Mouse (Mus musculus) gastrocnemius, adult 18-20 months (tissue): Measurements from ENCODE around the gene Gm2310. TPM values are rescaled to one million over a fixed set of nuclear protein-coding genes. Genes with fewer than 3 reads are reported as not detected.
"Not testable (repeated sequence)": the region's sequence is repeated elsewhere in the genome, so short reads cannot be mapped to it uniquely, and the experiment has no call there.

Source experiments
- DNase-seq: peaks from one replicate; pipeline ENCODE4 v3.0.0; 2021; ENCODE audit warnings: low spot score
- long read RNA-seq, 2 experiments: library from polyadenylated mRNA; stranded (forward); transcript quantifications; one replicate each; pipeline ENCODE4 v2.0.0; 2021
- total RNA-seq, 2 experiments: library from RNA; stranded (reverse); gene quantifications; 2 replicates each; pipeline ENCODE4 v1.2.3; 2021

Gene Gm2310
- total RNA-seq, result not detected
- long read RNA-seq, experiment 1, result 0 reads
- long read RNA-seq, experiment 2, result 0 reads

- DNase-seq, result not testable (repeated sequence)
Observed at GRCm38 (mm10) chr15:8519853-8520252, at the start of gene Gm2310. Gm2310 (minus strand) TSS chr15:8519953.

DNA sequence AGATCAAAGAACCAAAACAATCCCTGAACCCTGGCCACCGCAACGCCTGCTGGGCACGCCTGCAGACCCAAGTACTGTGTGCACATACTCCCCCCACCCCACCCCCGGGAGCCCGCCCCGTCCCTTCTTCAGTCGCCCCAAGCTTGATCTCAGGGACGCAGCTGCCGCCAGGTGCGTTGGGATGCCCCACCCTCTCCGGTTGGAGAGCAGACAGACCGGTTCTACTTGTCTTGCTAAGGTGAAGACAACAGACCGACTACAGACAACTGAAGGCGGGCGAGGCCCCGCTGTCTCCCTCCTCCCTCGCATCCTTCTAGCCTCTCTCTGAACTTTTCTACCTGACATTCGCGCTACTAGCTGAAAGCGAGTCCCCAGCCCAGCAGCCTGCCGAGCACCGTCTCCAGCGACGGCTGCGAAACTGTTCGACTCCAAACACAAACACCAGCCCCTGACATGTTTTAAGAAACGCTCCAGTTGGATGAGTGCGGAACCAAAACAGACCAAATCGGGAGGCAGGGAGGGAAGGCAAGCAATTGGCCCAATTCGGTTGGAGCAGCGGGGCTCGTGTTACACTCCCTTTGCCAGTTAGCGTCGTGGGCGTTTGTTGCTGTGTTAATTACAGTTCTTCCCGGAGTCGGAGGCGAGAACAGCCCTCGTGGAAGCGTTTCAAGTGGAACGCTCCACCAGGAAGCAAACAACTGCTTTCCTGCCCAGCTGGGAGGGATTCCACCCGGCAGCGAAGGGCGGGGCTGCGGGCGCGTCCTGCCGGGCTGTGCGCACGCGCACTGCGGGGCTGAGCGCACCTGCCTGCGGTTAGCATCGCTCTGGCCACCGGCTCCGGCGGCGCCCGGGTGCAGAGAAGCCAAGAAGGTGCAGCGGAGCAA is 49.1 kb upstream of the Gm2310 start:
- DNase-seq, result peak; percentile 73

- DNase-seq, result no peak
Observed at GRCm38 (mm10) chr15:8568286-8568644, 48.5 kb upstream of the Gm2310 start.

- DNase-seq, result no peak
Observed at GRCm38 (mm10) chr15:8565416-8565815, 45.7 kb upstream of the Gm2310 start.

GRCm38 (mm10) chr15:8564331-8564730 is 44.6 kb upstream of the Gm2310 start:
- no peak for DNase-seq

DNA sequence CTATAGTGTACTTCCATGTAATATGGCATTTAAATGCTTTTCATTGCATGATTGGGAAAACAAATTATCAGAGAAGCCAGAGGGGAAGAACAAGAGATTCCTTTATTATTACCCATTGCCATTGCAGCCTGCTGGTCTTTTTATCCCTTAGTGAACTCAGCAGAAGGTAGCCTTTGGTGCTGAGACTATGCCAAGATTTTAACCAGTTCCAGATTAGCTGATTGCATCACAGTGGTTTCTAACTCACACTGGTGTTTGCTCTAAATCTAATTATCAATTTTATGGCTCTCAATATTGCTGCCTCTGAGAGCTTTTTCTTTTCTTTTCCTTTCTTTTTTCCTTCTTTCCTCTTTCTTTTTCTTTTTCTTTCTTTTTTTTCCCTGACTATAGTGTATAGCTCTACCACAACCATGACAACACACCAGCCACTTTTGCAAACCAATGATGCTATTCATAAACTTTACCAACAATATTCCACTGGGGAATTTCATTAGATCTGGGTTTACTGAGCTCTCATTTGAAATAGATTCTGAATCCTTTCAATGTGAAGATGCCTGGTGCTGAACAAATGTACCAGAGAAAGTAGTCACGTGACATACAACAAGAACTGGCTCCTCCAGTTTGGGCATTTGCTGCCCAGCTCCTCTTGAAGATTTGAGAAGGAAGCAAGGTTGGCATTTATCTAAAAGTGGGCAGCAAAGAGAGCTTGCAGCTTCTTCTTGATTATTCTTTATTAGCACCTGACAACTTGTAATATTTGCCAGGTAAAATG is 43.9 kb upstream of the Gm2310 start:
- DNase-seq, result no peak

DNA sequence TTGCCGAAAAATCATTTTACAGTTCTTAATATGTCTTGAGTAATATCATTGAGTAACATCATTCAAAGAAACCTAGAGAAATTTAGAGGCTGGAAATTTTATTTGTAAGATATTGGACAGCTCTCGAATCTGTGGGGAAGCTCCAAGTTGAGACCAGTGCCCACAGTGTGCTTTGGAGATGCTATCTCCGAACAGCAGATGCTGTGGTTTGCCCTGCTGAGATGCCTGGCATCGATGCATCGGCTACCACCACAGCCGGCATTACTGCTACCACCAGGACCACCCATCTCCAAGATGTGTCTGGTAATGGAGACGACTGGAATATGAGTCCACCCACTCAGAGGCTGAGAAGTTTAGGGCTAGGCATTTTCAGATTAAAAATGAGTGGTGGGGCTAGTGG is 43.0 kb upstream of the Gm2310 start:
- no peak for DNase-seq

GRCm38 (mm10) chr15:8531201-8531600 is 11.4 kb upstream of the Gm2310 start:
- no peak for DNase-seq

DNA sequence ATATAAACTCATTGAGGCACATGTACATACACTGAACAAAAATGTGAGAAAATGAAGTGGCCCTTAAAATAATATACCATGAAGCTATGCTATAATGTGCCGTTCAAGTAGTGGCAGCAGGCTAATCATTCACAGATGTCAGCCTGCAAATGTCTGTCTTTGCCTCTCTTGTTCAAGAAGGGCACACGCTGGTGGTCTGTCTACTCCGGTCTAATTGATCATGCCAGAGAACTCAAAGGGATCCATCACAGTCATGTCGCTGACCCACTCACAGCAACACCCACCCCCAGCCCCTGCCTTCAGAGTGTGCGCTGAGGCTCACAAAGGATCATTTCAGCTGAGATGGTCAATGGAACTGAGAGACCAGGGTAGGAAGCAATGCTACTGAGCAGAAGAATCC is 6.8 kb downstream of the Gm2310 start:
- no peak for DNase-seq

DNA sequence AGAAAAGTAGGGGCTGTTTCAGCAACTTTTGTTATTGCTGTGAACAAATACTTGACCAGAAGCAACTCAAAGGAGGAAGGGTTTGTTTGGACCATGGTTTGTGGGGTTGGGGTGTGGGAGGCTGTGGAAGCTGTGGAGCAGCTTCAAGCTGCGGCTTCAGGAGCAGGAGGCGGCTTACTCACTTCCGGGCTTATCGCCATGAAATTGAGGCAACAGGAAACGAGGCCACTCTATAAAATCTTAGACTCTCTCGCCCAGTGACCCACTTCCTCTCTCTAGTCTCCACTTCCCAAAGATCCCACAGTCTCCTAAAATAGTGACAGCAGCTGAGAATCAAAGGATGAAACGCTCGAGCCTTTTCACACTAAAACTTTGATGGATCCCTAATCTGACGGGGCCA is 7.9 kb downstream of the Gm2310 start:
- peak; percentile 9 for DNase-seq

- no peak for DNase-seq
Observed at GRCm38 (mm10) chr15:8502431-8502830, 17.3 kb downstream of the Gm2310 start.

GRCm38 (mm10) chr15:8485261-8485660 is 34.5 kb downstream of the Gm2310 start:
- DNase-seq, result no peak

- no peak for DNase-seq
Observed at GRCm38 (mm10) chr15:8469006-8469575, 50.7 kb downstream of the Gm2310 start.

Other genes with a start within 250 kb of the Gm2310 start
- gene Nipbl, start 75.5 kb downstream of the Gm2310 start, total RNA-seq, result 10 to 100 TPM; 19.3 to 22.3 TPM
- 1 to 10 TPM; 1.4 to 1.8 TPM for gene Slc1a3, start 190.8 kb upstream of the Gm2310 start, total RNA-seq